Mouse (Mus musculus) heart, adult 2 months (tissue): Measurements from ENCODE around the gene Cox6b2.

Experiments
- CTCF ChIP-seq: fragments of 200-600 bp; IDR thresholded peaks from 2 replicates; pipeline ENCODE4 v1.8.1; 2022; ENCODE audit warnings: antibody characterized with exemption, mild to moderate bottlenecking, moderate library complexity
- EP300 ChIP-seq: fragments of 200-500 bp; IDR thresholded peaks from 2 replicates; pipeline ENCODE4 v1.6.1; 2011; ENCODE audit warnings: low read depth, low read length, control low read depth; ENCODE audit not compliant: insufficient read depth

DNA sequence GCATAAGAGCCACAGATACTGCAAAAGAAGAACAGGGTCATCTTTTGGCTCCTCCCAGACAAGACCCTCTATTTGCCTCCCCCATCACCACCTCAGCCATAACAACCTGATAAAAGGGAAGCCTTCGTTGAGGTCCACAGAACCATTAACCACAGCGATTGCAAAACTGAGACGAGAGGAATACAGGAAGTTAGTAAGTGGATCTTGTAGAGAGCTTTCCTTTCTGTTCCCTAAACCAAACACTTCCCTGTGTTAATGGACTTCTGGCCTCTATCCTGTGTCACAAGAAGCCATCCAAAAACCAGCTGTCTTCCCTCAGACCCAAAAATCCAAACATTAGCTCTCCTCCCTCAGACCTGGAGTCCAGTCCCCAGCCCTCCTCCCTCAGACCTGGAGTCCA, 28.5 kb downstream of the Cox6b2 start:
- no peak for TF ChIP-seq EP300
- TF ChIP-seq CTCF = no peak
